12 mouse cellular contexts compared by ENCODE assay signal in genomic region chr4:135047771-135048170, GRCm38 (mm10).
DNase-seq lines count a peak whose midpoint lies in the region; ATAC-seq lines count a peak whose summit lies in the region.
"Had no signal": no experiment of that assay in that cellular context is flagged by ENCODE, and none has a peak within 500 bp of the region (broad histone marks: within the 10 kb centered on the region; RNA-seq: fewer than 3 reads in every experiment).

No protein-coding gene starts in this region.

- no peak overlapping the region for H3K9ac ChIP-seq in kidney, embryonic 14.5 days (ENCODE audit: low read depth, low read length)
- H3K9ac ChIP-seq: liver, embryonic 13.5 days; midbrain, embryonic 12.5 days had no signal

- 81% methylated on average over 5 of the region's 5 CpGs for WGBS in kidney, embryonic 14.5 days

- no peak for ATAC-seq in kidney, embryonic 14.5 days (ENCODE audit: low FRiP score, low TSS enrichment)
- ATAC-seq in erythroblast, adult 5-6 weeks (replicated peaks; ENCODE audit: low FRiP score, poor library complexity, severe bottlenecking): no peak

- H3K4me2 ChIP-seq in kidney, embryonic 14.5 days (replicated peaks; ENCODE audit: low read depth, low read length): no peak overlapping the region
- H3K4me2 ChIP-seq: liver, embryonic 13.5 days; midbrain, embryonic 12.5 days had no signal

- no peaks in the 10 kb centered on the region for H3K36me3 ChIP-seq in kidney, embryonic 14.5 days (ENCODE audit: control insufficient read depth, insufficient read depth, low read length)
- H3K36me3 ChIP-seq: hindbrain, embryonic 10.5 days; liver, embryonic 13.5 days; midbrain, embryonic 12.5 days had no signal

- no peaks in the 10 kb centered on the region for H3K9me3 ChIP-seq in kidney, embryonic 14.5 days (ENCODE audit: control insufficient read depth, low read length)
- H3K9me3 ChIP-seq: hindbrain, embryonic 10.5 days; liver, embryonic 13.5 days; midbrain, embryonic 12.5 days had no signal

- H3K27me3 ChIP-seq in kidney, embryonic 14.5 days (ENCODE audit: control insufficient read depth, insufficient read depth, low read length): no peaks in the 10 kb centered on the region
- H3K27me3 ChIP-seq: liver, embryonic 13.5 days had no signal

- no peak overlapping the region for H3K4me3 ChIP-seq in kidney, embryonic 14.5 days (ENCODE audit: low read length)
- H3K4me3 ChIP-seq: hindbrain, embryonic 10.5 days; liver, embryonic 13.5 days; midbrain, embryonic 12.5 days had no signal

- no peak overlapping the region for H3K27ac ChIP-seq in kidney, embryonic 14.5 days (ENCODE audit: low read depth, low read length)
- H3K27ac ChIP-seq: hindbrain, embryonic 10.5 days; midbrain, embryonic 12.5 days had no signal

- peak; percentile 54 to 55 for DNase-seq in cerebellum, postnatal 10 days
- no peak for DNase-seq in cerebellum, adult 9-11 months
- DNase-seq in kidney, adult 18-20 months: peak; percentile 58
- peak; percentile 79 for DNase-seq in Muller cell, postnatal 12 days (ENCODE audit: inconsistent ontology term)
- peak; percentile 78 for DNase-seq in kidney, postnatal 10 days
- DNase-seq in frontal cortex, postnatal 25 days (ENCODE audit: low spot score in 2 of 2): no peak
- DNase-seq: liver, embryonic 13.5 days; thymus, adult 18-20 months had no signal

- no peaks in the 10 kb centered on the region for H3K4me1 ChIP-seq in kidney, embryonic 14.5 days (ENCODE audit: control insufficient read depth, insufficient read depth, low read length)
- H3K4me1 ChIP-seq: midbrain, embryonic 12.5 days had no signal

Comparison
In these comparisons a context has a peak if more than half of its experiments do, and no peak if none do; other contexts are left out.
1. DNase-seq: peak in cerebellum, postnatal 10 days (2 of 2), kidney, adult 18-20 months (single experiment), Muller cell, postnatal 12 days (single experiment) and kidney, postnatal 10 days (single experiment); none in cerebellum, adult 9-11 months (single experiment) and frontal cortex, postnatal 25 days (0 of 2).